Comparison of ENCODE assay signal across 8 mouse cellular contexts in genomic region chr2:165886482-165886856, GRCm38 (mm10). TPM values are rescaled to one million over a fixed set of nuclear protein-coding genes. Genes with fewer than 3 reads are reported as not detected.
DNase-seq lines count a peak whose midpoint lies in the region; ATAC-seq and TF ChIP-seq lines count a peak whose summit lies in the region.

No protein-coding gene starts in this region.

- H3K4me2 ChIP-seq in heart, embryonic 12.5 days = peak overlapping the region; percentile 49; the same call in 1 of the 2 replicates
- no peak overlapping the region for H3K4me2 ChIP-seq in kidney, postnatal 0 days (ENCODE audit: low read length)
- no peak overlapping the region for H3K4me2 ChIP-seq in midbrain, embryonic 16.5 days (ENCODE audit: low read length)

- H3K4me1 ChIP-seq in heart, embryonic 12.5 days (replicated peaks) = peaks cover 91% of the 10 kb centered on the region
- H3K4me1 ChIP-seq in kidney, postnatal 0 days (replicated peaks; ENCODE audit: insufficient read depth, low read length) = peaks cover 64% of the 10 kb centered on the region
- H3K4me1 ChIP-seq in midbrain, embryonic 16.5 days (ENCODE audit: control insufficient read depth, insufficient read depth, low read length) = peaks cover 75% of the 10 kb centered on the region

- TF ChIP-seq CTCF in kidney, postnatal 0 days (IDR thresholded peaks at IDR 0.05; ENCODE audit: low read depth) = no peak

- no peaks in the 10 kb centered on the region for H3K9me3 ChIP-seq in heart, embryonic 12.5 days (replicated peaks)
- H3K9me3 ChIP-seq in kidney, postnatal 0 days (replicated peaks; ENCODE audit: low read length) = no peaks in the 10 kb centered on the region
- H3K9me3 ChIP-seq in midbrain, embryonic 16.5 days (replicated peaks; ENCODE audit: control insufficient read depth, low read length, poor library complexity, severe bottlenecking) = no peaks in the 10 kb centered on the region

- H3K4me3 ChIP-seq in heart, embryonic 12.5 days = no peak overlapping the region
- H3K4me3 ChIP-seq in kidney, postnatal 0 days (replicated peaks; ENCODE audit: low read depth, low read length) = no peak overlapping the region
- no peak overlapping the region for H3K4me3 ChIP-seq in midbrain, embryonic 16.5 days (ENCODE audit: low read depth, low read length)

- H3K27me3 ChIP-seq in heart, embryonic 12.5 days (replicated peaks) = no peaks in the 10 kb centered on the region
- H3K27me3 ChIP-seq in kidney, postnatal 0 days (ENCODE audit: insufficient read depth, low read length) = no peaks in the 10 kb centered on the region
- H3K27me3 ChIP-seq in midbrain, embryonic 16.5 days (ENCODE audit: control insufficient read depth, insufficient read depth, low read depth, low read length) = no peaks in the 10 kb centered on the region

- H3K36me3 ChIP-seq in heart, embryonic 12.5 days = no peaks in the 10 kb centered on the region
- H3K36me3 ChIP-seq in kidney, postnatal 0 days (ENCODE audit: insufficient read depth, low read length) = no peaks in the 10 kb centered on the region
- no peaks in the 10 kb centered on the region for H3K36me3 ChIP-seq in midbrain, embryonic 16.5 days (ENCODE audit: control insufficient read depth, insufficient read depth, low read length)

- 6% methylated on average over 3 of the region's 3 CpGs for WGBS in heart, embryonic 12.5 days
- WGBS in kidney, postnatal 0 days = 8% methylated on average over 3 of the region's 3 CpGs
- WGBS in midbrain, embryonic 16.5 days = 2% methylated on average over 3 of the region's 3 CpGs

- DNase-seq in ovary, postnatal 36 days (ENCODE audit: low spot score) = peak; percentile 59
- DNase-seq in ovary, postnatal 10 days (ENCODE audit: low spot score) = no peak
- peak; percentile 66 for DNase-seq in cerebellum, adult 8-10 months
- DNase-seq in kidney, postnatal 0 days (ENCODE audit: low spot score) = peak; percentile 77
- no peak for DNase-seq in layer of hippocampus, adult 9-10 months (ENCODE audit: low spot score)
- DNase-seq in urinary bladder, postnatal 25 days (ENCODE audit: low spot score) = no peak

- peak overlapping the region; percentile 100 for H3K27ac ChIP-seq in heart, embryonic 12.5 days (ENCODE audit: poor library complexity, severe bottlenecking)
- H3K27ac ChIP-seq in kidney, postnatal 0 days = peak overlapping the region; percentile 100
- H3K27ac ChIP-seq in midbrain, embryonic 16.5 days (ENCODE audit: low read length) = peak overlapping the region; percentile 100

- H3K9ac ChIP-seq in heart, embryonic 12.5 days = peak overlapping the region; percentile 56
- H3K9ac ChIP-seq in kidney, postnatal 0 days (ENCODE audit: low read depth, low read length) = peak overlapping the region; percentile 46; the same call in 1 of the 2 replicates
- peak overlapping the region; percentile 50 for H3K9ac ChIP-seq in midbrain, embryonic 16.5 days (ENCODE audit: low read depth, low read length)

- no peak for ATAC-seq in heart, embryonic 12.5 days (ENCODE audit: insufficient number of reproducible peaks, low FRiP score)
- no peak for ATAC-seq in kidney, postnatal 0 days (replicated peaks; ENCODE audit: low FRiP score, low read depth)
- ATAC-seq in midbrain, embryonic 16.5 days = no peak

RNA-seq across cellular contexts. Expression of gene Zmynd8, which starts 12.3 kb away (rescaled TPM):
- polyA plus RNA-seq in heart, embryonic 12.5 days (2016; fragmentation: Nextera tagmentation; extraction: Ambion mirVana) = 44.7 and 48.0 TPM in 2 replicates
- polyA plus RNA-seq in kidney, postnatal 0 days (2015; fragmentation: Nextera tagmentation; extraction: Ambion mirVana) = 39.6 and 41.7 TPM in 2 replicates
- polyA plus RNA-seq in midbrain, embryonic 16.5 days (2015; fragmentation: Nextera tagmentation; extraction: Ambion mirVana) = 78.7 and 87.3 TPM in 2 replicates

Comparison
In these comparisons a context has a peak if more than half of its experiments do, and no peak if none do; other contexts are left out.
1. DNase-seq: peak in ovary, postnatal 36 days (single experiment), cerebellum, adult 8-10 months (single experiment) and kidney, postnatal 0 days (single experiment); none in ovary, postnatal 10 days (single experiment), layer of hippocampus, adult 9-10 months (single experiment) and urinary bladder, postnatal 25 days (single experiment).
2. Peak in every context shown above with its lines, with median percentiles within 50 percentile points of each other: H3K27ac ChIP-seq and H3K9ac ChIP-seq.